Mouse (Mus musculus) liver, postnatal 0 days (tissue): ENCODE results near the gene Myadml2.

ENCODE experiments used
- CTCF ChIP-seq: sonication (generic); IDR thresholded peaks from 2 replicates; pipeline ENCODE4 v1.5.1; 2016; ENCODE audit warnings: antibody characterized with exemption, low read depth
- EP300 ChIP-seq: IDR thresholded peaks from 2 replicates; pipeline ENCODE4 v1.6.1; 2016; ENCODE audit warnings: antibody characterized with exemption, low read depth, mild to moderate bottlenecking

DNA sequence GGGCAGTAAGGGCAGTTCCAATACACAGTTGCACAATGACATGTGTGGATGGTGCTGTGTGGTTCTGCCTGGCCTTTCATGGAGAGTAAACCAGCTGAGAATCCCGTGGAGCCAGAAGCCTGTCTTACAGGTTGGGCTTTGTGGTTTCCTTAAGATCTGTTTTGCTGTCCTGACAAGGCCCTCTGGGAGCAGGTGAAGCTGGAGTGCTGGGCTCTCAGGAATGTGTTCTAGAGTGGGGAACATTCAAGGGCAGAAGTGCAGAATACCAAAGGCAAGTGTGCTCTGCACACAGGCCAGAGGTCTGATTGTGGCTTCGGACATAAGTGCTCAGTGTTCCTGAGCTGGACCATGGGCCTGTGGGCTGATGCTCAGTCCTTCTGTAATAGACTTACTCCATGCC, 36.7 kb upstream of the Myadml2 start:
- no peak for TF ChIP-seq CTCF
- no peak for TF ChIP-seq EP300
